Mouse (Mus musculus) lung, adult 10 weeks (tissue): Measurements from ENCODE around the gene Gm13277. TPM values are rescaled to one million over a fixed set of nuclear protein-coding genes. Genes with fewer than 3 reads are reported as not detected.

Experiments used
- polyA plus RNA-seq: library from polyadenylated mRNA; stranded (reverse); fragments of 350-450 nt; fragmentation: Illumina TruSeq; extraction: RNeasy Lipid Tissue Mini Kit (QIAGEN cat#74804); gene quantifications from one replicate; pipeline ENCODE4 v1.2.3, GENCODE M21; 2014; ENCODE audit warnings: low read depth, low replicate concordance; ENCODE audit not compliant: insufficient read depth

Gene Gm13277
- polyA plus RNA-seq, 1 experiment from 2014 or later = not detected

Other genes starting within 250 kb of the Gm13277 start
- gene Ifna15, start 230.4 kb upstream of the Gm13277 start, polyA plus RNA-seq = not detected
- not detected for gene Ifna14, start 216.8 kb upstream of the Gm13277 start, polyA plus RNA-seq
- gene Ifna9, start 196.2 kb upstream of the Gm13277 start, polyA plus RNA-seq = not detected
- gene Ifna12, start 185.3 kb upstream of the Gm13277 start, polyA plus RNA-seq = not detected
- not detected for gene C87499, start 154.2 kb upstream of the Gm13277 start, polyA plus RNA-seq
- gene Ifna13, start 144.2 kb upstream of the Gm13277 start, polyA plus RNA-seq = not detected
- gene Ifna16, start 111.7 kb upstream of the Gm13277 start, polyA plus RNA-seq = not detected
- gene Ifna2, start 104.7 kb upstream of the Gm13277 start, polyA plus RNA-seq = not detected
- not detected for gene Ifnab, start 97.3 kb upstream of the Gm13277 start, polyA plus RNA-seq
- not detected for gene Gm26566, start 66.8 kb upstream of the Gm13277 start, polyA plus RNA-seq
- 30.6 TPM for gene Klhl9, start 66.2 kb upstream of the Gm13277 start, polyA plus RNA-seq
- gene Gm13271, start 33.8 kb upstream of the Gm13277 start, polyA plus RNA-seq = not detected
- gene Gm13283, start 28.5 kb upstream of the Gm13277 start, polyA plus RNA-seq = not detected
- gene Gm13290, start 14.8 kb upstream of the Gm13277 start, polyA plus RNA-seq = not detected
- gene Gm13289, start 11.7 kb upstream of the Gm13277 start, polyA plus RNA-seq = not detected
- gene Gm13272, start 8.8 kb upstream of the Gm13277 start, polyA plus RNA-seq = not detected
- gene Ifnz, start 6.5 kb upstream of the Gm13277 start, polyA plus RNA-seq = not detected
- gene Gm13276, start 2.9 kb upstream of the Gm13277 start, polyA plus RNA-seq = not detected
- not detected for gene Gm13278, start 2.9 kb downstream of the Gm13277 start, polyA plus RNA-seq
- gene Gm13275, start 5.9 kb downstream of the Gm13277 start, polyA plus RNA-seq = not detected
- not detected for gene Gm13279, start 8.8 kb downstream of the Gm13277 start, polyA plus RNA-seq
- gene Gm13285, start 11.0 kb downstream of the Gm13277 start, polyA plus RNA-seq = not detected
- gene Gm13287, start 14.6 kb downstream of the Gm13277 start, polyA plus RNA-seq = not detected
- not detected for gene Gm13288, start 16.9 kb downstream of the Gm13277 start, polyA plus RNA-seq
- not detected for gene Ifna7, start 27.6 kb downstream of the Gm13277 start, polyA plus RNA-seq
- not detected for gene Ifna11, start 31.3 kb downstream of the Gm13277 start, polyA plus RNA-seq
- gene Ifna6, start 38.8 kb downstream of the Gm13277 start, polyA plus RNA-seq = not detected
- not detected for gene Ifna5, start 46.9 kb downstream of the Gm13277 start, polyA plus RNA-seq
- not detected for gene Ifna4, start 53.2 kb downstream of the Gm13277 start, polyA plus RNA-seq
- gene Ifna1, start 61.5 kb downstream of the Gm13277 start, polyA plus RNA-seq = not detected
- gene Ifne, start 91.6 kb downstream of the Gm13277 start, polyA plus RNA-seq = not detected